Mouse (Mus musculus) intestine, embryonic 14.5 days (tissue): ENCODE results near the gene H13. TPM values are rescaled to one million over a fixed set of nuclear protein-coding genes. Genes with fewer than 3 reads are reported as not detected.

Experiments used
- ATAC-seq: fragments of 200-750 bp; cut with Nextera tagmentation; replicated peaks from 2 replicates; pipeline ENCODE4 v1.8.0; 2017; ENCODE audit warnings: low read depth, moderate number of reproducible peaks, moderate TSS enrichment, moderate library complexity; ENCODE audit not compliant: low FRiP score, low TSS enrichment
- DNase-seq: peaks from one replicate; pipeline ENCODE4 v3.0.0-alpha.2; 2018; ENCODE audit warnings: low spot score
- H3K27ac ChIP-seq: fragments of 300-500 bp; sonication (generic); 2 replicates; pipeline ENCODE4 v1.5.1; 2014; ENCODE audit warnings: low read depth, mild to moderate bottlenecking, control low read depth
- H3K27me3 ChIP-seq: fragments of 300-500 bp; sonication (generic); replicated peaks from 2 replicates; pipeline ENCODE4 v1.6.1; 2014; ENCODE audit warnings: low read length, control low read depth; ENCODE audit not compliant: control insufficient read depth, insufficient read depth
- H3K36me3 ChIP-seq: fragments of 300-500 bp; sonication (generic); 2 replicates; pipeline ENCODE4 v1.6.1; 2014; ENCODE audit warnings: low read length, control low read depth; ENCODE audit not compliant: control insufficient read depth, insufficient read depth
- H3K4me1 ChIP-seq: fragments of 300-500 bp; sonication (generic); replicated peaks from 2 replicates; pipeline ENCODE4 v1.6.1; 2014; ENCODE audit warnings: low read length, control low read depth, mixed read lengths; ENCODE audit not compliant: control insufficient read depth, insufficient read depth
- H3K4me2 ChIP-seq: fragments of 300-500 bp; sonication (generic); 2 replicates; pipeline ENCODE4 v1.6.1; 2014; ENCODE audit warnings: low read length
- H3K4me3 ChIP-seq: fragments of 300-500 bp; sonication (generic); 2 replicates; pipeline ENCODE4 v1.5.1; 2014; ENCODE audit warnings: low read depth, low read length, control low read depth, mixed read lengths
- H3K9ac ChIP-seq: fragments of 300-500 bp; sonication (generic); 2 replicates; pipeline ENCODE4 v1.6.1; 2014; ENCODE audit warnings: mild to moderate bottlenecking, low read length
- H3K9me3 ChIP-seq: fragments of 300-500 bp; sonication (generic); 2 replicates; pipeline ENCODE4 v1.6.1; 2016; ENCODE audit warnings: low read length, control low read depth; ENCODE audit not compliant: control insufficient read depth
- WGBS: fragments of 180-500 bp; shearing (Covaris S2); extraction: QIAGEN DNeasy Blood & Tissue Kit; methylation state at CpG from one replicate; pipeline ENCODE4 v1.1.7; 2014; 5-methylcytosine and 5-hydroxymethylcytosine counted together
- polyA plus RNA-seq: library from polyadenylated mRNA; unstranded; fragments of >200 nt; fragmentation: Nextera tagmentation; extraction: Ambion mirVana; gene quantifications from 2 replicates; pipeline ENCODE4 v1.2.1, GENCODE M21; 2014

The H13 gene
- polyA plus RNA-seq, 1 experiment from 2014 or later = 113 TPM

GRCm38 (mm10) chr2:152629239-152629638 is 40.0 kb upstream of the H13 start:
- no peak for DNase-seq
- WGBS = 40% methylated on average over 3 of the region's 3 CpGs
- H3K9me3 ChIP-seq = no peaks in the 10 kb centered on the region
- H3K27ac ChIP-seq = no peak overlapping the region
- ATAC-seq = no peak
- H3K27me3 ChIP-seq = peaks cover 38% of the 10 kb centered on the region
- H3K36me3 ChIP-seq = no peaks in the 10 kb centered on the region
- no peak overlapping the region for H3K4me3 ChIP-seq
- no peak overlapping the region for H3K4me2 ChIP-seq
- peaks cover 8% of the 10 kb centered on the region; the same call in 1 of the 2 replicates for H3K4me1 ChIP-seq
- H3K9ac ChIP-seq = no peak overlapping the region

DNA sequence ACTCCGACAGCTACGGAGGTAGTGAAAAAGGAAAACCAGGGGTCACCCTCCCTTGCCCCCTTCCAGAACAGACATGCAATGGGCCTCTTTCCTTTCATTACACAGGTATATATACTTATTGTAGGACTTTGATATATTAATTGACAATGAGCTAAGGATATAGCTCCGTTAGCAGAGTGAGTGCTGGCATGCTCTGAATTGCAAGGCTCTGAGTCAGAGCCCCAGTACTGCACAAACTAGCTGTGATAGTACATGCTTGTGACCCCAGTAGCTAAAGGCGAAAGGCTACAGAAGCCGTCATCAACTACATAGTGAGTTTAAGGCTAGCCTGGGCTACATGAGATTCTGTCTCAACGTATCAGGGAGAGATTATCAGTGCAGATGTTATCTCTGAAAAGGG is 39.4 kb upstream of the H13 start:
- H3K4me2 ChIP-seq = no peak overlapping the region
- H3K9me3 ChIP-seq = no peaks in the 10 kb centered on the region
- H3K9ac ChIP-seq = no peak overlapping the region
- H3K27me3 ChIP-seq = peaks cover 38% of the 10 kb centered on the region
- 83% methylated on average over 6 of the region's 6 CpGs for WGBS
- no peak for DNase-seq
- no peak for ATAC-seq
- no peaks in the 10 kb centered on the region for H3K36me3 ChIP-seq
- no peak overlapping the region for H3K4me3 ChIP-seq
- H3K27ac ChIP-seq = no peak overlapping the region
- peaks cover 8% of the 10 kb centered on the region; the same call in 1 of the 2 replicates for H3K4me1 ChIP-seq

GRCm38 (mm10) chr2:152633334-152633733 is 35.9 kb upstream of the H13 start:
- no peak for DNase-seq
- Histone ChIP-seq H3K4me1 (peaks cover 13% of the 10 kb centered on the region), H3K9ac (0 out of 2 replicates have a peak overlapping the region, but pooled peaks have one; percentile 5), H3K27ac (no peak overlapping the region), H3K36me3 (no peaks in the 10 kb centered on the region), H3K4me2 (peak overlapping the region; percentile 32), H3K4me3 (no peak overlapping the region), H3K27me3 (peaks cover 7% of the 10 kb centered on the region; the same call in 1 of the 2 replicates), H3K9me3 (no peaks in the 10 kb centered on the region)
- ATAC-seq = no peak
- 29% methylated on average over 17 of the region's 17 CpGs for WGBS

DNA sequence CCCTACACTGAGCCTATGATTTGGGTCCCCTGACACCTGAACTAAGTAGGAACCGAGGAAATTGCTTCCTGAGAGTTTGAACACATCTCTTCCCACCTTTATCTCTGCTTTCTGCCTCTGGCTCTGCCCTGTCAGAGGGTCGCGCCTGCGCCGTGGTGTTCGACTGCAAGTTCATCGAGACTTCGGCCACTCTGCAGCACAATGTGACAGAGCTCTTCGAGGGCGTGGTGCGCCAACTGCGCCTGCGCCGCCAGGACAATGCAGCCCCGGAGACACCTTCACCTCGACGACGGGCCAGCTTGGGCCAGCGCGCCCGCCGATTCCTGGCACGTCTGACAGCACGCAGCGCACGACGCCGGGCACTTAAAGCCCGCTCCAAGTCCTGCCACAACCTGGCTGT is 35.0 kb upstream of the H13 start:
- Histone ChIP-seq H3K4me1 (peaks cover 20% of the 10 kb centered on the region), H3K27me3 (peaks cover 3% of the 10 kb centered on the region; the same call in 1 of the 2 replicates), H3K4me2 (no peak overlapping the region), H3K36me3 (no peaks in the 10 kb centered on the region), H3K9ac (no peak overlapping the region), H3K27ac (no peak overlapping the region), H3K4me3 (no peak overlapping the region), H3K9me3 (no peaks in the 10 kb centered on the region)
- DNase-seq = no peak
- ATAC-seq = no peak
- whole genome bisulfite sequencing = 73% methylated on average over 29 of the region's 29 CpGs

- Histone ChIP-seq H3K4me3 (no peak overlapping the region), H3K27me3 (no peaks in the 10 kb centered on the region; the same call in 1 of the 2 replicates), H3K4me1 (peaks cover 26% of the 10 kb centered on the region), H3K9ac (no peak overlapping the region), H3K27ac (peak overlapping the region; percentile 92), H3K9me3 (no peaks in the 10 kb centered on the region), H3K36me3 (no peaks in the 10 kb centered on the region), H3K4me2 (peak overlapping the region; percentile 22; the same call in 1 of the 2 replicates)
- peak; percentile 53 for ATAC-seq
- 50% methylated on average over 23 of the region's 23 CpGs for WGBS
- peak; percentile 67 for DNase-seq
Measured at GRCm38 (mm10) chr2:152636246-152637005, 32.8 kb upstream of the H13 start.

DNA sequence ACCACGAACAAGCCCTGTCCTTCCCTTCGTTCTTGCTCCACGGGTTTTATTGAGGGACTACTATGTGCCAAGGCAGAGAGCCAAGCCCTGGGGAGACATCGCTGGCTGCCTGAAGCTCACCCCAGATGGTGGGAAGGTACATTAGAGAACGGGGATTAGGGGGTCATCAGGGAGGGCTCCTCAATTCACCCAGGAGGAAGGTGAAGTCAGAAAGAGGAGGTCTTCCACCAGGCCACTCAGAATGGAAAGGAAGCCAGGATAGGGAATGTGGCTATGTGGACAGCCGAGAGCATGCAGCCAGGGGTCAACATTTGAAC is 32.3 kb upstream of the H13 start:
- no peaks in the 10 kb centered on the region for H3K9me3 ChIP-seq
- ATAC-seq (no peak), DNase-seq (no peak)
- no peaks in the 10 kb centered on the region; the same call in 1 of the 2 replicates for H3K27me3 ChIP-seq
- no peak overlapping the region for H3K4me2 ChIP-seq
- no peak overlapping the region for H3K9ac ChIP-seq
- H3K4me1 ChIP-seq = peaks cover 26% of the 10 kb centered on the region
- WGBS = 63% methylated on average over 6 of the region's 6 CpGs
- no peak overlapping the region for H3K4me3 ChIP-seq
- no peaks in the 10 kb centered on the region for H3K36me3 ChIP-seq
- peak overlapping the region; percentile 92 for H3K27ac ChIP-seq

DNA sequence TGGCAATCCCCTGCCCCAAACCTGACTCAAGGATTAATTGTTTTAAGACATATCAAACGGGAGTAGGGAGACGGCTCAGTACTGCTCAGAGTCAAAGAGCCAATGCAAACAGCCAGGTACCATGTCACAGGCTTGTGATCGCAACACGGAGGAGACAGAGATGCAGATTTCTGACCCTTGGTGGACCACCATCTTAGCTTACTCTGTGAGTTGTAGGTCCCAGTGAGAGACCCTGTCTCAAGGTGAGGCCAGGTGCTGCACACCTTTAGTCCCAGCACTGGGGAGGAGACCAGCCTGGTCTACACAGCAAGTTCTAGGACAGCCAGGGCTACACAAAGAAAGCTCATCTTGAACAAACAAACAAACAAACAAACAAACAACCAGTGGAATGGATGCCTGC is 31.9 kb upstream of the H13 start:
- no peak for DNase-seq
- Histone ChIP-seq H3K27me3 (no peaks in the 10 kb centered on the region; the same call in 1 of the 2 replicates), H3K4me2 (no peak overlapping the region), H3K9me3 (no peaks in the 10 kb centered on the region), H3K4me1 (peaks cover 26% of the 10 kb centered on the region), H3K9ac (no peak overlapping the region), H3K4me3 (no peak overlapping the region), H3K27ac (peak overlapping the region; percentile 92), H3K36me3 (no peaks in the 10 kb centered on the region)
- ATAC-seq = no peak
- WGBS = 82% methylated on average over 4 of the region's 4 CpGs

DNA sequence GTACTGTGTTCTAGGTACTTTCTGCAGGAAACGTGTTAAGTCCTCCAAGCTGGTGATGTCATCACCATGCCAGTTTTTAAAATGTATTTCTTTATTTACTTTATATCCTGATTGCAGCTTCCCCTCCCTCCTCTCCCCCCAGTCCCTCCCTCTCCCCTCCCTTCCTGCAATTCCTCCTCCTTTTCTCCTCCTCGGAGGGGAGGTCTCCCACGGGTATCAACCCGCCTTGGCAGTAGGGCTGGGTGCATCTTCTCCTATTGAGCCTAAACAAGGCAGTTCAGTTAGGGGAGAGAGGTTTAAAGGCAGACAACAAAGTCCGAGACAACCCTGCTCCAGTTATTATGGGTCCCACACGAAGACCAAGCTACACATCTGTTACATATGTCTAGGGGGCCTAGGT is 30.4 kb upstream of the H13 start:
- Histone ChIP-seq H3K9me3 (no peaks in the 10 kb centered on the region), H3K4me2 (no peak overlapping the region), H3K36me3 (no peaks in the 10 kb centered on the region), H3K9ac (no peak overlapping the region), H3K4me1 (peaks cover 27% of the 10 kb centered on the region), H3K27me3 (no peaks in the 10 kb centered on the region; the same call in 1 of the 2 replicates), H3K4me3 (no peak overlapping the region), H3K27ac (peak overlapping the region; percentile 82)
- ATAC-seq (no peak), DNase-seq (no peak)
- WGBS = 58% methylated on average over 6 of the region's 6 CpGs
